Mouse (Mus musculus): ENCODE results near the gene Net1.
"Not testable (repeated sequence)": the region's sequence is repeated elsewhere in the genome, so short reads cannot be mapped to it uniquely, and the experiment has no call there.

Net1 gene

GRCm38 (mm10) chr13:3917571-3918311 is at the start of gene Net1, which contains the start of gene Tubal3:
TSS of gene Net1 (minus strand) at chr13:3918220.
TSS of gene Tubal3 (plus strand) at chr13:3918274.
- peak; percentile 90 for DNase-seq (ENCODE audit: low read depth, low spot score)

- no peak for DNase-seq (ENCODE audit: low read depth, low spot score)
These were observed 33.3 kb upstream of the Net1 start for GRCm38 (mm10) chr13:3951198-3951914.

- no peak for DNase-seq (ENCODE audit: low read depth, low spot score)
These were observed 31.5 kb upstream of the Net1 start for GRCm38 (mm10) chr13:3949477-3949876.

GRCm38 (mm10) chr13:3947267-3947666 is 29.2 kb upstream of the Net1 start:
- DNase-seq (ENCODE audit: low read depth, low spot score), result no peak

GRCm38 (mm10) chr13:3945249-3945648 is 27.2 kb upstream of the Net1 start, which contains the start of gene Ucn3:
TSS of gene Ucn3 (minus strand) at chr13:3945349.
- DNase-seq (ENCODE audit: low read depth, low spot score), result no peak

GRCm38 (mm10) chr13:3944699-3945098 is 26.7 kb upstream of the Net1 start:
- DNase-seq (ENCODE audit: low read depth, low spot score), result no peak

- DNase-seq (ENCODE audit: low read depth, low spot score), result no peak
These were observed 8.0 kb upstream of the Net1 start for GRCm38 (mm10) chr13:3926046-3926445.

GRCm38 (mm10) chr13:3925632-3926031 is 7.6 kb upstream of the Net1 start:
- DNase-seq (ENCODE audit: low read depth, low spot score), result no peak

- no peak for DNase-seq (ENCODE audit: low read depth, low spot score)
These were observed 6.5 kb upstream of the Net1 start for GRCm38 (mm10) chr13:3924483-3924882.

- DNase-seq (ENCODE audit: low read depth, low spot score), result no peak
These were observed 4.5 kb downstream of the Net1 start for GRCm38 (mm10) chr13:3913504-3913903.

- DNase-seq (ENCODE audit: low read depth, low spot score), result no peak
These were observed 7.7 kb downstream of the Net1 start for GRCm38 (mm10) chr13:3910356-3910755.

- DNase-seq (ENCODE audit: low read depth, low spot score), result no peak
These were observed 9.8 kb downstream of the Net1 start for GRCm38 (mm10) chr13:3908262-3908661.

- DNase-seq (ENCODE audit: low read depth, low spot score), result no peak
These were observed 10.8 kb downstream of the Net1 start for GRCm38 (mm10) chr13:3907151-3907696.

- no peak for DNase-seq (ENCODE audit: low read depth, low spot score)
These were observed 18.7 kb downstream of the Net1 start for GRCm38 (mm10) chr13:3899301-3899700.

GRCm38 (mm10) chr13:3898202-3898601 is 19.8 kb downstream of the Net1 start:
- not testable (repeated sequence) for DNase-seq (ENCODE audit: low read depth, low spot score)

GRCm38 (mm10) chr13:3896913-3897312 is 21.1 kb downstream of the Net1 start:
- DNase-seq (ENCODE audit: low read depth, low spot score), result peak; percentile 85

GRCm38 (mm10) chr13:3896032-3896431 is 22.0 kb downstream of the Net1 start:
- no peak for DNase-seq (ENCODE audit: low read depth, low spot score)

GRCm38 (mm10) chr13:3895397-3895980 is 22.5 kb downstream of the Net1 start:
- DNase-seq (ENCODE audit: low read depth, low spot score), result no peak

- no peak for DNase-seq (ENCODE audit: low read depth, low spot score)
These were observed 23.5 kb downstream of the Net1 start for GRCm38 (mm10) chr13:3894549-3894948.

GRCm38 (mm10) chr13:3893126-3893734 is 24.8 kb downstream of the Net1 start:
- peak; percentile 90 for DNase-seq (ENCODE audit: low read depth, low spot score)

GRCm38 (mm10) chr13:3892601-3893000 is 25.4 kb downstream of the Net1 start:
- peak; percentile 30 for DNase-seq (ENCODE audit: low read depth, low spot score)

Measured in 3T3-L1 (cell line).